Mouse (Mus musculus) heart, postnatal 0 days (tissue): Measurements from ENCODE around the gene Cnst.

Experiments used
- CTCF ChIP-seq: IDR thresholded peaks from 2 replicates; pipeline ENCODE4 v1.5.1; 2016; ENCODE audit warnings: antibody characterized with exemption, control low read depth, low read depth
- EP300 ChIP-seq: IDR thresholded peaks from 2 replicates; pipeline ENCODE4 v1.6.1; 2016; ENCODE audit warnings: antibody characterized with exemption, low read depth

DNA sequence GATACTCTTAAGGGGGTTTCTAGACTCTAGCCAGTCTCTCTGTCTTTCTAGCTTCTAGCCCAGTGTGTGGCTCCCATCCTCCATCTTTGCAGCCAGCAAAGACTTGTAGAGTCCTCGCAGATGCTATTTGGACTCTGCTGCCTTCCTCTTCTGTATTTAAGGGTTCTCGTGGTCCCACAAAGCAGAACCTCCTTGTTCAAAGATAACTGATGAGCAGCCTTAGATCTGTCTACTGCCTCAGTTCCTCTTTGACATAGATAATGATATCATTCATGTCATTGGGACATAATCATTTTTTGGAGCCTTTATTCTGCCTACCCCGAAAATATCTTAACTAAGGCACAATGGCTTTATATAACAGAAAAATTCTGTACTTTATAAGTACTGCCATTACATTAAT lies 36.9 kb downstream of the Cnst start:
- TF ChIP-seq CTCF: no peak
- TF ChIP-seq EP300: no peak
